Mouse (Mus musculus): ENCODE results near the gene Aff2.

Gene Aff2

GRCm38 (mm10) chrX:69801890-69802439, 441.9 kb downstream of the Aff2 start:
- DNase-seq: no peak

DNA sequence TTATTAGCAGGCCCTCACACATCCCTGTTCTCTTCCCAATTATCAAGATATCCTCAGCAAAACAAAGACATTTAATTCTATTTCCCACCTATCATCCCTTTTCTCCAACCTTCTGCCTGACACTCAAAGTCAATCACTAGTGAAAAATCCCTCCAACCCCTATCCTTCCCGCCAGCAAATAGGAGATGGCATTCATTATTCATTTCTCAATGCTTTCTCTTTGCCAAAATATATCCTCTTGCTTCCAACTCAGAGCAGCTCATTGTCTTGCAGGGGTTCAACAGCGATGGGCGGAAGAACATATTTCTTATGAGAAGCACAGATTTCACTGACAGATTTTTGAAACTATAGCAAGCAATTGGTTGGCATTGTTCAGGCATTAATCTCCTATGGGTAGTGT, 442.4 kb downstream of the Aff2 start:
- DNase-seq: no peak

DNA sequence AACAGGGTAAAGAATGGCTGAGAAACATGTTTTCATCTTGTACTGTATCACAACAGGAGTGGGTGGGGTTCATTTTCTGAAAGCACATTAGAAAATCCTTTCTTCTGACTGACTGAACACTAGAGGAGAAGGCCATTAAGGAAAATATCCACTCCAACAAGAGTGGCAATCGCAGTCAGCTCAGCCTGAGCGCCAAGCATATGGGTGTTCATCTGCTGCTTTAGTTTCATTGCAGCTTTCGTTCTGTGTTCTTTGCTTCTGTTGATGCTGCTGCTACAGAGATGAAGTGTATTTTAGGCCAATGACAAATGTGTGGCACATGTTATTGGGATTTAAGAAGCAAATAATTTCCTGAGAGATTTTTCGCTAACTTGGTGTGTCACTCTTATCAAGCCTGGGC, 451.7 kb downstream of the Aff2 start:
- DNase-seq: no peak

GRCm38 (mm10) chrX:69815054-69815453, 455.0 kb downstream of the Aff2 start:
- DNase-seq: no peak

GRCm38 (mm10) chrX:69817679-69818078, 457.6 kb downstream of the Aff2 start:
- no peak for DNase-seq

DNA sequence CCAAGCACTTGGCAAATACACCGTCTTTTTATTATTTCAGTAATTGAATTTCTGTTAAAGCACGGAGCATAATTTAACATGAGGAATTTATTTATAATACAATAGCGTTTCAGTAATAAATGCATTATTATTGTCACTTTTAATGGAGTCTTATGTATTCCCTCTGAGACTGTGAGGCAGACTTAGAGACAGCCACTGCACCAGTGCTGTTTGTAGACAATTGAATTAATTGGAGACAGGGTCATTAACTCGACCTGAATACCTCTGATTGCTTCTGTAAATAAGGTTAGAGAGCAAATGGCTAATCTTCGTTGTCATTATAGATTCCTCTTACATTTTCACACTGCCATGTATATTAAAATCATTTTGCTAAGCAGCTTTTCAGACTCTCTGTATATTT, 458.1 kb downstream of the Aff2 start:
- no peak for DNase-seq

- no peak for DNase-seq
Measured at GRCm38 (mm10) chrX:69867601-69868000, 507.5 kb downstream of the Aff2 start.

GRCm38 (mm10) chrX:69891713-69892112, 531.6 kb downstream of the Aff2 start:
- no peak for DNase-seq

Measured in right cerebral cortex, postnatal 14 days (tissue).